Mouse (Mus musculus) E14TG2a.4 (cell line): ENCODE results near the gene Sipa1l1.

Experiments
- H3K27me3 ChIP-seq: 2 replicates; pipeline ENCODE4 v1.6.1; 2014; ENCODE audit warnings: low read length, control low read depth; ENCODE audit not compliant: insufficient read depth
- H3K36me3 ChIP-seq: 2 replicates; pipeline ENCODE4 v1.6.1; 2014; ENCODE audit warnings: low read length, control low read depth; ENCODE audit not compliant: insufficient read depth
- H3K4me1 ChIP-seq: replicated peaks from 2 replicates; pipeline ENCODE4 v1.6.1; 2014; ENCODE audit warnings: low read depth, low read length, control low read depth
- H3K4me3 ChIP-seq: replicated peaks from 2 replicates; pipeline ENCODE4 v1.5.1; 2014; ENCODE audit warnings: mild to moderate bottlenecking, low read length
- H3K9me3 ChIP-seq: 2 replicates; pipeline ENCODE4 v1.6.1; 2014; ENCODE audit warnings: low read length, control low read depth
- CTCF ChIP-seq: conservative IDR thresholded peaks from 2 replicates; pipeline ENCODE4 v1.5.1; 2014; ENCODE audit warnings: low read length
- NANOG ChIP-seq: IDR thresholded peaks from 2 replicates; pipeline ENCODE4 v1.6.1; 2014; ENCODE audit warnings: borderline replicate concordance, low read length, mixed read lengths
- POU5F1 ChIP-seq: IDR thresholded peaks from 2 replicates; pipeline ENCODE4 v1.6.1; 2014; ENCODE audit warnings: low read length, borderline replicate concordance

The Sipa1l1 gene

GRCm38 (mm10) chr12:82433311-82433710, 264.2 kb downstream of the Sipa1l1 start:
- Histone ChIP-seq H3K4me1 (peaks cover 4% of the 10 kb centered on the region; the same call in 1 of the 2 replicates), H3K27me3 (no peaks in the 10 kb centered on the region), H3K36me3 (peaks cover 63% of the 10 kb centered on the region), H3K4me3 (no peak overlapping the region), H3K9me3 (no peaks in the 10 kb centered on the region)
- TF ChIP-seq CTCF (no peak), NANOG (no peak)

- no peak for TF ChIP-seq NANOG
- TF ChIP-seq POU5F1, result no peak
- TF ChIP-seq CTCF, result no peak
- Histone ChIP-seq H3K4me1 (peaks cover 4% of the 10 kb centered on the region; the same call in 1 of the 2 replicates), H3K9me3 (no peaks in the 10 kb centered on the region), H3K4me3 (no peak overlapping the region), H3K27me3 (no peaks in the 10 kb centered on the region), H3K36me3 (peaks cover 67% of the 10 kb centered on the region)
These were observed 265.5 kb downstream of the Sipa1l1 start for GRCm38 (mm10) chr12:82434591-82434990.

- TF ChIP-seq POU5F1 (no peak), NANOG (no peak), CTCF (no peak)
These were observed 272.4 kb downstream of the Sipa1l1 start for GRCm38 (mm10) chr12:82441479-82441878.

GRCm38 (mm10) chr12:82446609-82447024, 277.5 kb downstream of the Sipa1l1 start:
- peaks cover 16% of the 10 kb centered on the region for H3K4me1 ChIP-seq
- no peaks in the 10 kb centered on the region for H3K9me3 ChIP-seq
- H3K27me3 ChIP-seq, result no peaks in the 10 kb centered on the region
- no peak overlapping the region for H3K4me3 ChIP-seq
- TF ChIP-seq NANOG, result no peak
- H3K36me3 ChIP-seq, result peaks cover 37% of the 10 kb centered on the region

More at GRCm38 (mm10) chr12:82441479-82441878, 272.4 kb downstream of the Sipa1l1 start:
- H3K27me3 ChIP-seq, result no peaks in the 10 kb centered on the region
- H3K4me1 ChIP-seq, result no peaks in the 10 kb centered on the region
- H3K9me3 ChIP-seq, result no peaks in the 10 kb centered on the region
- peaks cover 51% of the 10 kb centered on the region for H3K36me3 ChIP-seq
- no peak overlapping the region for H3K4me3 ChIP-seq

GRCm38 (mm10) chr12:82448129-82448815, 279.2 kb downstream of the Sipa1l1 start:
- H3K27me3 ChIP-seq, result no peaks in the 10 kb centered on the region
- peaks cover 23% of the 10 kb centered on the region for H3K4me1 ChIP-seq
- peaks cover 37% of the 10 kb centered on the region for H3K36me3 ChIP-seq
- H3K9me3 ChIP-seq, result no peaks in the 10 kb centered on the region
- H3K4me3 ChIP-seq, result no peak overlapping the region
- TF ChIP-seq POU5F1 (no peak), CTCF (no peak), NANOG (no peak)

GRCm38 (mm10) chr12:82452428-82452827, 283.3 kb downstream of the Sipa1l1 start:
- H3K27me3 ChIP-seq, result no peaks in the 10 kb centered on the region
- peaks cover 36% of the 10 kb centered on the region for H3K4me1 ChIP-seq
- peaks cover 22% of the 10 kb centered on the region for H3K36me3 ChIP-seq
- no peak overlapping the region for H3K4me3 ChIP-seq
- no peaks in the 10 kb centered on the region for H3K9me3 ChIP-seq
- TF ChIP-seq CTCF (no peak), POU5F1 (no peak), NANOG (no peak)

GRCm38 (mm10) chr12:82454415-82454814, 285.3 kb downstream of the Sipa1l1 start:
- H3K27me3 ChIP-seq, result no peaks in the 10 kb centered on the region
- H3K36me3 ChIP-seq, result peaks cover 5% of the 10 kb centered on the region; the same call in 1 of the 2 replicates
- TF ChIP-seq NANOG (no peak), CTCF (no peak), POU5F1 (no peak)
- H3K4me1 ChIP-seq, result peaks cover 30% of the 10 kb centered on the region
- H3K4me3 ChIP-seq, result no peak overlapping the region
- peaks cover 8% of the 10 kb centered on the region for H3K9me3 ChIP-seq

- no peak overlapping the region for H3K4me3 ChIP-seq
These were observed 286.7 kb downstream of the Sipa1l1 start for GRCm38 (mm10) chr12:82455700-82456413.

GRCm38 (mm10) chr12:82456414-82456805, 287.3 kb downstream of the Sipa1l1 start:
- TF ChIP-seq POU5F1 (no peak), NANOG (no peak), CTCF (no peak)
- Histone ChIP-seq H3K36me3 (no peaks in the 10 kb centered on the region), H3K9me3 (peaks cover 23% of the 10 kb centered on the region), H3K4me1 (peaks cover 20% of the 10 kb centered on the region), H3K27me3 (no peaks in the 10 kb centered on the region), H3K4me3 (no peak overlapping the region)

More at GRCm38 (mm10) chr12:82455700-82456413, 286.7 kb downstream of the Sipa1l1 start:
- H3K27me3 ChIP-seq, result no peaks in the 10 kb centered on the region
- H3K4me1 ChIP-seq, result peaks cover 20% of the 10 kb centered on the region
- no peak for TF ChIP-seq CTCF
- no peak for TF ChIP-seq POU5F1
- no peak for TF ChIP-seq NANOG
- peaks cover 23% of the 10 kb centered on the region for H3K9me3 ChIP-seq
- no peaks in the 10 kb centered on the region for H3K36me3 ChIP-seq
